In genomic region chr7:64122131-64122715, GRCm38 (mm10) we compare ENCODE assay signal across 16 mouse cellular contexts. TPM values are rescaled to one million over a fixed set of nuclear protein-coding genes. Genes with fewer than 3 reads are reported as not detected.
DNase-seq lines count a peak whose midpoint lies in the region; ATAC-seq lines count a peak whose summit lies in the region.
"Had no signal": no experiment of that assay in that cellular context is flagged by ENCODE, and none has a peak within 500 bp of the region (broad histone marks: within the 10 kb centered on the region; RNA-seq: fewer than 3 reads in every experiment).

No protein-coding gene starts in this region.

- no peaks in the 10 kb centered on the region for H3K36me3 ChIP-seq in kidney, embryonic 15.5 days
- H3K36me3 ChIP-seq: hindbrain, embryonic 12.5 days had no signal

- ATAC-seq in hematopoietic stem cell, adult 5-6 weeks (replicated peaks in 1 of 2; ENCODE audit: insufficient read depth in 1 of 2, low FRiP score in 2 of 2, low TSS enrichment in 1 of 2, low read depth in 1 of 2, poor library complexity in 2 of 2, severe bottlenecking in 2 of 2), result peak; percentile 95 to 98
- peak; percentile 39; the same call in 1 of the 2 replicates for ATAC-seq in neutrophil, adult 5-6 weeks (ENCODE audit: extremely low read depth, insufficient number of reproducible peaks, low FRiP score, poor library complexity, severe bottlenecking)
- no peak for ATAC-seq in kidney, embryonic 15.5 days (replicated peaks; ENCODE audit: low FRiP score)
- ATAC-seq: forebrain, postnatal 0 days had no signal

- DNase-seq in heart, adult 11 months, result peak; percentile 64
- no peak for DNase-seq in heart, adult 8-10 months (ENCODE audit: low spot score)
- DNase-seq in CD8-positive naive resting alpha-beta T cell, adult 2 months (ENCODE audit: low read depth in 2 of 2, low spot score in 2 of 2), result peak; percentile 27 to 53
- no peak for DNase-seq in embryo, embryonic 11 days
- no peak for DNase-seq in spleen, postnatal 4 days (ENCODE audit: low spot score in 2 of 2)
- DNase-seq: cerebellum, postnatal 10 days; forebrain, postnatal 0 days; lung, adult 18-20 months had no signal

- no peak overlapping the region for H3K4me3 ChIP-seq in kidney, embryonic 15.5 days (replicated peaks)
- H3K4me3 ChIP-seq: hindbrain, embryonic 12.5 days had no signal

- H3K9ac ChIP-seq in kidney, embryonic 15.5 days, result no peak overlapping the region
- H3K9ac ChIP-seq: forebrain, postnatal 0 days; hindbrain, embryonic 12.5 days had no signal

- no peaks in the 10 kb centered on the region for H3K9me3 ChIP-seq in kidney, embryonic 15.5 days (replicated peaks)
- H3K9me3 ChIP-seq: hindbrain, embryonic 12.5 days had no signal

- no peak overlapping the region for H3K27ac ChIP-seq in kidney, embryonic 15.5 days
- H3K27ac ChIP-seq: hindbrain, embryonic 12.5 days; macrophage; stomach, postnatal 0 days had no signal

- no peaks in the 10 kb centered on the region for H3K27me3 ChIP-seq in kidney, embryonic 15.5 days
- H3K27me3 ChIP-seq: hindbrain, embryonic 12.5 days had no signal

- H3K4me1 ChIP-seq in kidney, embryonic 15.5 days, result no peaks in the 10 kb centered on the region
- H3K4me1 ChIP-seq: hindbrain, embryonic 12.5 days had no signal

- WGBS in kidney, embryonic 15.5 days, result 89% methylated on average over 9 of the region's 9 CpGs

- H3K4me2 ChIP-seq in kidney, embryonic 15.5 days, result no peak overlapping the region
- H3K4me2 ChIP-seq: heart, embryonic 11.5 days; hindbrain, embryonic 12.5 days had no signal

RNA-seq across cellular contexts. Expression of gene Trpm1, which starts 31.4 kb away (rescaled TPM):
- total RNA-seq in heart, adult 8-10 months (2022), result under 1 TPM in 2 of 4 experiments, not detected in 2; 0.31 to 0.66 TPM
- total RNA-seq in hematopoietic stem cell, adult 5-6 weeks (2017), result not detected in 2 replicates
- total RNA-seq in neutrophil, adult 5-6 weeks (2017), result 0.23 TPM in 1 of 2 replicates, not detected in the other
- polyA plus RNA-seq in kidney, embryonic 15.5 days (2015; fragmentation: Nextera tagmentation; extraction: Ambion mirVana), result not detected in 2 replicates
- total RNA-seq: forebrain, postnatal 0 days had no signal
- polyA plus RNA-seq: kidney, embryonic 14.5 days; macrophage had no signal

Comparison
In these comparisons a context has a peak if more than half of its experiments do, and no peak if none do; other contexts are left out.
1. DNase-seq: peak in heart, adult 11 months (single experiment) and CD8-positive naive resting alpha-beta T cell, adult 2 months (2 of 2); none in heart, adult 8-10 months (single experiment), embryo, embryonic 11 days (single experiment) and spleen, postnatal 4 days (0 of 2).